Mouse (Mus musculus) cortical plate, adult 2 months (tissue): ENCODE data around the gene Gm28635.

Source experiments
- CTCF ChIP-seq: fragments of 200-500 bp; IDR thresholded peaks from 2 replicates; pipeline ENCODE4 v1.5.1; 2011; ENCODE audit warnings: mild to moderate bottlenecking, control low read depth, low read length; ENCODE audit not compliant: insufficient read depth; ENCODE audit errors: extremely low read depth
- POLR2A ChIP-seq: fragments of 200-500 bp; IDR thresholded peaks from 2 replicates; pipeline ENCODE4 v1.6.1; 2011; ENCODE audit warnings: mild to moderate bottlenecking, low read length, control low read depth; ENCODE audit not compliant: insufficient read depth; ENCODE audit errors: extremely low read depth

DNA sequence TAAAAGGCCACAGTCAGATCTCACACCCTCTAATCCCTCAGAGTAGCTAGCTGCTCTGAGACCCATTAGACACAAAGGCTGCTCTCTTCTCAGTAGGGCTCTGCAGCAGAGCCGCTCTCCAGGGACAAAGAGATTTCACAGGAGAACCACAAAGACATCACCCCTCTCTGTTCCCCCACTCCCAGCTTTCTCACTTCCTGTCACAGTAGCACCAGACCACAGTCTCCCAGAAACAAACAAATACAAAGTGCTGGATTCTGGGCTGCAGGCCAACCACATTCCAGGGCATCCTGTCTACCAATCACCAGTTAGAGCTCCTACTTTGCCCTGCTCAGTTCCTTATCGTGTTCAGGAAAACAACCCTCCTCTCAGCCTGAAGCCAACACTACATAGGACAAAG, 42.2 kb downstream of the Gm28635 start:
- no peak for TF ChIP-seq POLR2A
- TF ChIP-seq CTCF: no peak
